Mouse (Mus musculus): Measurements from ENCODE around the gene Nipsnap3a. TPM values are rescaled to one million over a fixed set of nuclear protein-coding genes. Genes with fewer than 3 reads are reported as not detected.

Nipsnap3a gene
- polyA plus RNA-seq, 1 experiment from 2014 or later, result not detected

DNA sequence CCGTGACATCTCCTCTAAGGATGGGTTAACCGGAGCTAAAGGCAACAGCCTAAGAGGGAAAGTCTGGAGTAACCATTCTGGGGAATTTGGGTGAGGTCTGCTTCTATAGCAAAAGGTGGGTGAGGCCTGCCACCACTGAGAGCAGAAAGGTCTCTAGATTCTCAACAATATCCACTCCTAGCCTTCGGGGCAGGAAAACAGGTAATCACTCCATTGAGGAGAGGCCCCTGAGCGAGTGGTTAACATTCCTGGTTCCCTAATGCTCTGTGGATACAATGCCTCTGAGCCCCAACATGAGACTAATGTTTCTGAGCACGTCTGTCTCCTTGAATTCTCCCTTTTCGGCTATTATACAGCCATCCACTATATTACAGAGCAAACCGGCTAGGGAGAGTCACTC is 25.3 kb downstream of the Nipsnap3a start:
- Histone ChIP-seq H3K4me1 (peaks cover 4% of the 10 kb centered on the region; the same call in 1 of the 2 replicates), H3K27me3 (replicated peaks) (no peaks in the 10 kb centered on the region), H3K9me3 (no peaks in the 10 kb centered on the region), H3K4me3 (replicated peaks) (no peak overlapping the region), H3K9ac (no peak overlapping the region), H3K27ac (no peak overlapping the region), H3K36me3 (peaks cover 27% of the 10 kb centered on the region), H3K4me2 (no peak overlapping the region)
- WGBS, result 93% methylated on average over 7 of the region's 7 CpGs
- no peak for ATAC-seq (ENCODE audit: insufficient read depth, low FRiP score, low read depth)

GRCm38 (mm10) chr4:53015024-53015423 is 26.0 kb downstream of the Nipsnap3a start:
- no peak overlapping the region for H3K4me3 ChIP-seq (replicated peaks)
- H3K27ac ChIP-seq, result no peak overlapping the region
- no peak for ATAC-seq (ENCODE audit: insufficient read depth, low FRiP score, low read depth)
- no peaks in the 10 kb centered on the region for H3K9me3 ChIP-seq
- WGBS, result 93% methylated on average over 3 of the region's 3 CpGs
- peaks cover 29% of the 10 kb centered on the region for H3K36me3 ChIP-seq
- peaks cover 4% of the 10 kb centered on the region; the same call in 1 of the 2 replicates for H3K4me1 ChIP-seq
- no peaks in the 10 kb centered on the region for H3K27me3 ChIP-seq (replicated peaks)
- H3K4me2 ChIP-seq, result no peak overlapping the region
- H3K9ac ChIP-seq, result no peak overlapping the region

- 86% methylated on average over 1 of the region's 1 CpGs for WGBS
- Histone ChIP-seq H3K36me3 (peaks cover 38% of the 10 kb centered on the region), H3K27ac (no peak overlapping the region), H3K27me3 (replicated peaks) (no peaks in the 10 kb centered on the region), H3K4me3 (replicated peaks) (no peak overlapping the region), H3K9ac (no peak overlapping the region), H3K4me1 (no peaks in the 10 kb centered on the region), H3K9me3 (no peaks in the 10 kb centered on the region), H3K4me2 (no peak overlapping the region)
- no peak for ATAC-seq (ENCODE audit: insufficient read depth, low FRiP score, low read depth)
Measured at GRCm38 (mm10) chr4:53018392-53018791, 29.3 kb downstream of the Nipsnap3a start.

GRCm38 (mm10) chr4:53023189-53023925 is 34.3 kb downstream of the Nipsnap3a start:
- no peaks in the 10 kb centered on the region for H3K27me3 ChIP-seq (replicated peaks)
- ATAC-seq (ENCODE audit: insufficient read depth, low FRiP score, low read depth), result peak; percentile 53; the same call in 1 of the 2 replicates
- WGBS, result 89% methylated on average over 14 of the region's 14 CpGs
- H3K9ac ChIP-seq, result no peak overlapping the region
- no peaks in the 10 kb centered on the region for H3K9me3 ChIP-seq
- H3K4me2 ChIP-seq, result no peak overlapping the region
- H3K27ac ChIP-seq, result no peak overlapping the region
- H3K4me3 ChIP-seq (replicated peaks), result no peak overlapping the region
- H3K4me1 ChIP-seq, result no peaks in the 10 kb centered on the region
- H3K36me3 ChIP-seq, result peaks cover 14% of the 10 kb centered on the region

GRCm38 (mm10) chr4:53024397-53024796 is 35.3 kb downstream of the Nipsnap3a start:
- no peak overlapping the region for H3K9ac ChIP-seq
- H3K27me3 ChIP-seq (replicated peaks), result no peaks in the 10 kb centered on the region
- 82% methylated on average over 4 of the region's 4 CpGs for WGBS
- H3K9me3 ChIP-seq, result no peaks in the 10 kb centered on the region
- no peaks in the 10 kb centered on the region for H3K4me1 ChIP-seq
- H3K4me3 ChIP-seq (replicated peaks), result no peak overlapping the region
- H3K4me2 ChIP-seq, result no peak overlapping the region
- peaks cover 11% of the 10 kb centered on the region for H3K36me3 ChIP-seq
- no peak for ATAC-seq (ENCODE audit: insufficient read depth, low FRiP score, low read depth)
- no peak overlapping the region for H3K27ac ChIP-seq

DNA sequence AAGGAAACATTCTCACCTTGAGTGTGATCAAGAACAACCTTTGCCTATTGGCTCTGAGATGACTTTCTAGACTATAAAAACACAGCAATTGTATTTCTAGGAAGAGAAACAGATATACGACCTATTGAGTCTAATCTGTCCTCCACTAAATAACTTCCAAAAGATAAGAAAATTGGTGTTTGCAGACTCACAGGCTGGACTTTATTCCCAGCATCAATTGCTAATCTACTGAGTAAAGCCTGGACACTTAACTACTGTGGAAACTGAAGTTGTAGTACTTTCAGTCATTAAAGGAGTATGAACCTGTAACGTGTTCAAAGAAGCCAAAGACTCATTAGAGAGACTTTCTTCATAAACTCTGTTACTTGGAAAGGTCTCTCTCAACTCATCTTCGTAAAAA is 38.7 kb downstream of the Nipsnap3a start:
- Histone ChIP-seq H3K36me3 (no peaks in the 10 kb centered on the region; the same call in 1 of the 2 replicates), H3K4me2 (no peak overlapping the region), H3K27ac (no peak overlapping the region), H3K4me1 (no peaks in the 10 kb centered on the region), H3K9me3 (no peaks in the 10 kb centered on the region), H3K9ac (no peak overlapping the region), H3K4me3 (replicated peaks) (no peak overlapping the region), H3K27me3 (replicated peaks) (no peaks in the 10 kb centered on the region)
- no peak for ATAC-seq (ENCODE audit: insufficient read depth, low FRiP score, low read depth)
- WGBS, result 71% methylated on average over 3 of the region's 3 CpGs

GRCm38 (mm10) chr4:53030326-53030948 is 41.4 kb downstream of the Nipsnap3a start:
- H3K9ac ChIP-seq, result no peak overlapping the region
- H3K27me3 ChIP-seq (replicated peaks), result no peaks in the 10 kb centered on the region
- no peak overlapping the region for H3K27ac ChIP-seq
- no peak overlapping the region for H3K4me3 ChIP-seq (replicated peaks)
- no peaks in the 10 kb centered on the region for H3K36me3 ChIP-seq
- H3K4me2 ChIP-seq, result no peak overlapping the region
- 52% methylated on average over 8 of the region's 8 CpGs for WGBS
- no peak for ATAC-seq (ENCODE audit: insufficient read depth, low FRiP score, low read depth)
- H3K9me3 ChIP-seq, result no peaks in the 10 kb centered on the region
- H3K4me1 ChIP-seq, result no peaks in the 10 kb centered on the region

DNA sequence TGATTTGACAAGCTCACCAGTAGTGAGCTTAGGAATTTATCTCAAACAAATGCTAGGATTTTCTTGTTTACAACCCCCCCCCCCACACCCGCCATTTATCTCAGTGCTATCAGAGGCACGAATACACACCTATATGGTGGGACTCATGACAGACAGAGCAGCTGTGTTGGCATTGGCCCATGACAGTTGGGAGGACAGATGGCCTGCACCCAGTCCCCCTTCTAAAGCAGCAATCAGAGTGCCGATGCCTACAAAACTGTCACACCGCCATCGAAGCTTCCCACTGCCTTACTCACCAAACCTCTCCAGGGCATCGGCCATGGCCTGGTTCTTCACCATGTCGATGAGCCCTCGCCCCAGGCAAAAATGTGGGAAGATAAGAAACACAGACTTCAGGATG is 54.7 kb downstream of the Nipsnap3a start:
- Histone ChIP-seq H3K4me3 (replicated peaks) (no peak overlapping the region), H3K9ac (no peak overlapping the region), H3K4me1 (no peaks in the 10 kb centered on the region), H3K27ac (no peak overlapping the region), H3K36me3 (peaks cover 9% of the 10 kb centered on the region; the same call in 1 of the 2 replicates), H3K9me3 (no peaks in the 10 kb centered on the region), H3K27me3 (replicated peaks) (no peaks in the 10 kb centered on the region), H3K4me2 (no peak overlapping the region)
- ATAC-seq (ENCODE audit: insufficient read depth, low FRiP score, low read depth), result no peak
- WGBS, result 82% methylated on average over 8 of the region's 8 CpGs

- Histone ChIP-seq H3K4me1 (no peaks in the 10 kb centered on the region), H3K4me3 (replicated peaks) (no peak overlapping the region), H3K27ac (no peak overlapping the region), H3K36me3 (peaks cover 9% of the 10 kb centered on the region; the same call in 1 of the 2 replicates), H3K9me3 (no peaks in the 10 kb centered on the region), H3K4me2 (no peak overlapping the region), H3K27me3 (replicated peaks) (no peaks in the 10 kb centered on the region), H3K9ac (no peak overlapping the region)
- no peak for ATAC-seq (ENCODE audit: insufficient read depth, low FRiP score, low read depth)
- 85% methylated on average over 7 of the region's 7 CpGs for WGBS
Measured at GRCm38 (mm10) chr4:53045807-53046206, 56.7 kb downstream of the Nipsnap3a start.

- Histone ChIP-seq H3K27me3 (replicated peaks) (no peaks in the 10 kb centered on the region), H3K4me3 (replicated peaks) (no peak overlapping the region), H3K9me3 (no peaks in the 10 kb centered on the region), H3K4me2 (no peak overlapping the region), H3K4me1 (no peaks in the 10 kb centered on the region), H3K9ac (no peak overlapping the region), H3K27ac (no peak overlapping the region), H3K36me3 (peaks cover 9% of the 10 kb centered on the region; the same call in 1 of the 2 replicates)
- WGBS, result 62% methylated on average over 9 of the region's 9 CpGs
- no peak for ATAC-seq (ENCODE audit: insufficient read depth, low FRiP score, low read depth)
Measured at GRCm38 (mm10) chr4:53046238-53047022, 57.4 kb downstream of the Nipsnap3a start.

Data from stomach, embryonic 15.5 days (tissue).